Mouse (Mus musculus) ovary, postnatal 36 days (tissue): ENCODE data around the gene Dbndd2.

Experiments
- DNase-seq: peaks from one replicate; pipeline ENCODE4 v3.0.0; 2022; ENCODE audit warnings: low spot score, mixed read lengths

Dbndd2 gene

GRCm38 (mm10) chr2:164453887-164454500, 31.9 kb upstream of the Dbndd2 start:
- no peak for DNase-seq

GRCm38 (mm10) chr2:164454846-164455245, 31.1 kb upstream of the Dbndd2 start:
- peak; percentile 68 for DNase-seq

GRCm38 (mm10) chr2:164455421-164456190, 30.3 kb upstream of the Dbndd2 start:
- peak; percentile 30 for DNase-seq

GRCm38 (mm10) chr2:164456413-164456812, 29.5 kb upstream of the Dbndd2 start:
- DNase-seq = no peak

GRCm38 (mm10) chr2:164456864-164457300, 29.0 kb upstream of the Dbndd2 start, which contains the start of gene Sys1:
Sys1 (plus strand) TSS chr2:164456964.
- no peak for DNase-seq

GRCm38 (mm10) chr2:164457942-164458341, 28.0 kb upstream of the Dbndd2 start:
- no peak for DNase-seq

GRCm38 (mm10) chr2:164458535-164458934, 27.4 kb upstream of the Dbndd2 start:
- no peak for DNase-seq

GRCm38 (mm10) chr2:164460745-164461551, 25.0 kb upstream of the Dbndd2 start, which contains the start of gene Gm20458:
Gm20458 (plus strand) TSS chr2:164460967.
- DNase-seq = peak; percentile 95

GRCm38 (mm10) chr2:164465161-164465560, 20.7 kb upstream of the Dbndd2 start:
- DNase-seq = no peak

- DNase-seq = no peak
Measured at GRCm38 (mm10) chr2:164466787-164467186, 19.1 kb upstream of the Dbndd2 start.

- DNase-seq = no peak
Measured at GRCm38 (mm10) chr2:164470254-164470653, 15.7 kb upstream of the Dbndd2 start.

- DNase-seq = no peak
Measured at GRCm38 (mm10) chr2:164473624-164474023, 12.3 kb upstream of the Dbndd2 start, which contains the start of gene Trp53tg5. Trp53tg5 (minus strand) TSS chr2:164473724.

- DNase-seq = peak; percentile 69
Measured at GRCm38 (mm10) chr2:164486258-164487114, 580 bp downstream of the Dbndd2 start.

- no peak for DNase-seq
Measured at GRCm38 (mm10) chr2:164487115-164487527, 1.2 kb downstream of the Dbndd2 start.

GRCm38 (mm10) chr2:164487812-164488211, 1.9 kb downstream of the Dbndd2 start:
- DNase-seq = no peak

GRCm38 (mm10) chr2:164494126-164494525, 8.2 kb downstream of the Dbndd2 start:
- DNase-seq = no peak

- DNase-seq = no peak
Measured at GRCm38 (mm10) chr2:164496331-164496730, 10.4 kb downstream of the Dbndd2 start.

GRCm38 (mm10) chr2:164496847-164497690, 11.2 kb downstream of the Dbndd2 start, which contains the start of gene Pigt:
Pigt (plus strand) TSS chr2:164497520.
- peak; percentile 88 for DNase-seq

GRCm38 (mm10) chr2:164497691-164498268, 11.9 kb downstream of the Dbndd2 start:
- DNase-seq = no peak

- no peak for DNase-seq
Measured at GRCm38 (mm10) chr2:164499317-164499716, 13.4 kb downstream of the Dbndd2 start.
